Mouse (Mus musculus) 3134 (cell line): ENCODE measurements around the gene Fam83d.

Experiments used
- DNase-seq: peaks from one replicate; pipeline ENCODE4 v3.0.0-alpha.2; 2011; ENCODE audit warnings: low spot score; ENCODE audit not compliant: insufficient read length; ENCODE audit errors: extremely low read depth

Gene Fam83d

DNA sequence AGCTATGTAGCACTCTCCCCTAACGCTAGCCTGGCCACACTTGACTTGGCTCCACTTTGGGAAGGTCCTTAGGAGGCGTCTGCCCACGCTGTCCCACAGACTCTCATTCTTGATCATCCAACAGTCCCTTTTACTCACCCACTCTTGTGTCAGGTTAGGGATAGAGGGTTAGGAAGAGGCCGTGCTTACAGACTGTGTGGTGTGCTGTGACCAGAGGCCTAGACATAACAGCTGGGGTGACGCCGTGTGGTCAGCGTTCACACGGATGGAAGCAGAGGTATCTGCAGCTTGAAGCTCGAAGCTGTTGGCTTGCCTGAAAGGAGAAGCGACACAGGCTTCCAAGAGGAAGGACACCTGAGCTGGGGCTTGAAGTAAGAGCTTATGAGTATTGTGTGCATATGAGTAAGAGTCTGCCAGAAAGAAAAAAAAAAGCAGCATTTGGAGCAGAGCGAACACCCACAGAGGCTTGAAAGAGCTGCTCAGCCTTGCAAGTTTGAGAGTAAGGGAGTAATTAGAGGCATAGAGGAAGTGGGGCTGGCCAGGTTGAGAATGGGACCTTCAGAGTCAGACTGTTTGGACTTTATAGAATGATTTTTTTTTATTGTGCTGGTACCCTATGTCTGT lies 24.3 kb upstream of the Fam83d start:
- DNase-seq = no peak

DNA sequence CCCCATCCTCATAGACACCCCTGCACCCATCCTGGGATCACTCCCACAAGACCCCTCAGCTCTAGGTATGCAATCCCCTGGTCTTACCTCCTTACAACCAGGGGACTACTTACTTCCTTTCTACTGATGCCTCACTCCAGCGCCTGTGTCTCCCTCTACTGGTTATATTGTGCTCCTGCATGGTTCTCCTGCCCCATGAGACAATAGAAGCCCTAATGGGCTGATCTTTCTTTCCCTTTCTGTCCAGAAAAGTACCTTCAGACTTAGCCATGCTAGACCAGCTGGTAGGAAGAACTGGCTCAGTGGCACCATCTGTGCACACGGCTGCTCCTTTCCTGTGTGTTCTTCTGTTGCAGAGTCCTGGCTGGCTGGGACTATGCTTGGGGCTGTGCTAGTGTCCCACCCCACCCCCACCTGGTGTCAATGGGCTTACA lies 22.8 kb upstream of the Fam83d start:
- DNase-seq = no peak

DNA sequence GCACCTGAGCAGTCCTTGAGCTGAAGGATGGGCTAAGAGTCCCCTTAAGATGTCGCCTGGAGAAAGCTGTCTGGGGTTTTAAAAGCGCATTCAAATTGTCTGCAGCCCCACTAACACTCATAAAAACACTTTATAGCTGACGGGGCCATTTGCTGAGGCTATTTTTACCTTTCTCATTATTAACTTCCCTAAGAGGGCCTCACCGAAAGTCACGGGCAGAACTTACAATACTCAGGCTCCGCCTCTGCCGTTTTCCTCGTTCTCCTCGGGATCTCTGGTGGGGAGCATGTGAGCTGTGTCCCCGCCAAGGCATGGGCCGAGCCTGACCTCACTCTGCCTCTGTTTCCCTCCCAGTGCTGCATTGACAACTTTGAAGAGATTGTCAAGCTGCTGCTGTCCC lies 21.7 kb upstream of the Fam83d start:
- no peak for DNase-seq

DNA sequence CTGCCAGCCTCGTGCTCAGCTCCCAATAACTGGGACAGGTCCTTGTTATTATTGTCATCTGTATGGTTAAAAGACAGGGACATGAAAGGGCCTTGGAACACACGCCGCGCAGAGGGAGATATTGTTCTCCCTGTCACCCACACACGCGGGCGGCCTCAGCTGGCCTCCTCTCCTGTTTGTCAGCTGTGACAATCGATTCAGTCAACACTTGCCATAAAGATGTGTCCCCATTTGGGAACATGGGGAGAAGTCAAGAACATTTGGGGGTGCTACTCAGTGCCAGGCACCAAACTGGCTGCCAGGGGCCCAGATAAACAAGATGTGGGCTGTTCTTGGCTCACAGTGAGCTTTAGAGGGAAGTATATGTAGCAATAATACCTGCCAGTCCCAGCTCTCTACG lies 18.5 kb upstream of the Fam83d start:
- no peak for DNase-seq

DNA sequence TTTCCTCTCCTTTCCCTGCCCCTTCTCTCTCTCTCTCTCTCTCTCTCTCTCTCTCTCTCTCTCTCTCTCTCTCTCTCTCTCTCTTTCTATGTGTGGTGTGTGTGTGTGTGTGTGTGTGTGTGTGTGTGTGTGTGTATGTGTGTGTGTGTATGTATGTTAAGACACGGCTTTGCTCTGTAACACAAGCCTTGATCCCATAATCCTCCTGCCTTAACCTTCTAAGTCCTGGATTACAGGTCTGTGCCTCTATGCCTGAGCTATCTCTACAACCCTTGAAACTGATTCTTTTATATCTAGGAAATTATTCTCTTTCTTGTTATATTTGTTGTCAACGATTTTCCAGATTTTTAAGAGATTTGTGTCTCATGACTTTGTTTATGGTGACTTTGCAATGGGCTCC lies 7.7 kb upstream of the Fam83d start:
- no peak for DNase-seq

DNA sequence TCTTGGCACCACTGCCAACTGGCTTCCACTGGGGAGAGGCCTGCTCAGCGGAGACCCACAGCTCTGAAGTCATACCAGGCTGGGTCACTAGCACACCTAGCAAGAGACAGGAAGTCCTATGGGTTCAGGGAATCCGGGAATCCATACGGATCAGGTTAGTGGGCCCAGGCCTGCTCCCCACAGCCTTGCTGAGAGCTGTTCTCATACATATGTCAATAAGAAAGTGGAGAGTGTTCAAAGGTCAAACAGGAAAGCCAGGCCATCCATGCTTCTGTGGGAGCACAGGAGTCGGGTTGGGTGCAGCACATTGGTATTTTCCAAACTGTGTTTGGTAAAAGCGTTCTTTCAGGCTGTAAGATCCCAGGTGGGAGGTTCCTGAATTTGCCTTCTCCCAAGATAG lies 5.6 kb upstream of the Fam83d start:
- DNase-seq = no peak

DNA sequence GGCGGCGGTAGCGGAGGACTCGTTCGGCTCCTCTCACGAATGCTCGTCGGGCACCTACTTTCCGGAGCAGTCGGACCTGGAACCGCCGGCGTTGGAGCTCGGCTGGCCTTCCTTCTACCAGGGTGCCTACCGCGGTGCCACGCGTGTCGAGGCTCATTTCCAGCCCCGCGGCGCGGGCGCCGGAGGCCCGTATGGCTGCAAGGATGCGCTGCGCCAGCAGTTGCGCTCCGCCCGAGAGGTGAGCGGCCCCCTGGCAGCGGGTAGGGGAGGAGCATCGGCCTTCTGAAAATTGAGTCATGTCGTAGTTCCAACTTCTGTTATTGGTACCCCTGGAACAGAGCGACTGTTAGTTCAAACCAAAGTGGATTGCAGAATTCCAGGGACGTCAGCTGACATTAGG lies 457 bp downstream of the Fam83d start:
- DNase-seq = peak; percentile 85

DNA sequence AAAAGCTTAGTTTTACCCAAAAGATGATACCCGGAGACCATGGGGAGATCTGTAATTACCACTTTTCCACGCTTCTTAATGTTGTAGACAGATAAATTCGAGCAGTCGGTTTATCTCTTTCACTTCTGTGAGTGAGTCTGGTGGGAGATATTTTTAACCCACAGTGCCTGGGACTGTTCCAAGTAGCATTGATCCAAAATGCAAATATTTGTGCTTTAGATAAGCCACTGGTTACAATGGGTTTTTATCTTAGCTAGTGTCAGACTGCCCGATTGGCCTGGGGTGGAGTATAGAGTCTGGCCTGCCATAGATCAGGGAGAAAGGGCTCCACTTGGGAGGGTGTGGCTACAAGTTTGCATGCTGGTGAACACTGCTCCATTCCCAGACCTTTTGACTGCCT lies 878 bp downstream of the Fam83d start:
- no peak for DNase-seq

DNA sequence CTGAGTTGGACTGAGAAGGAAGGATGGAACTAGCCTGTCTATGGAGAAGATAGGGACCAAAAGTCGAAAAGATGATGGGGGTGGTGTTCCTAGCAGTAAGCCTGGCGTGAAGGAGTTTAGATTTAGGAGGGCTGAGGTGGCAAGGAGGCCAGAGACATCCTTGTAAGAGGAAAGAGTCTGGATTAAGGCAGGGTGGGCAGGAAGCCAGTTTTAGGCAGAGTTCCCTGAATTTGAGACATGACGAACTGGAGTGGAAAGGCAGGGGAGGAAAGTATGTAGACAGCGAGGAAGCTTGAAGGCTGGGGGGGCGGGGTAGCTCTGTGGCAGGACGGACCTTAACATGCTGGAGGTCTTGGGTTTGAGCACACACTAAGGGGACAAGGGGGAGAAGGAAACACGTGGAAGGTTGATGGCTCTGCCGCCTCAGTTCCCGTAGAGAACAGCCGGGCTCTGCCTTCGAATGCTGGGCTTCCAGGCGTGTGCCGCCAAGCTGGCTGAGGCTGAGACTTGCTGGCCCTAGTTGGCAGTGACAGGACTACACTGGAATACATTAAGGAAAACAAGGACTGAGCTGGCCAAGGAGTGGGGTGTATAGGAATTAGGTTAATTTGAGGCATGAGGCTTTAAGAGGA lies 2.3 kb downstream of the Fam83d start:
- DNase-seq = peak; percentile 52

DNA sequence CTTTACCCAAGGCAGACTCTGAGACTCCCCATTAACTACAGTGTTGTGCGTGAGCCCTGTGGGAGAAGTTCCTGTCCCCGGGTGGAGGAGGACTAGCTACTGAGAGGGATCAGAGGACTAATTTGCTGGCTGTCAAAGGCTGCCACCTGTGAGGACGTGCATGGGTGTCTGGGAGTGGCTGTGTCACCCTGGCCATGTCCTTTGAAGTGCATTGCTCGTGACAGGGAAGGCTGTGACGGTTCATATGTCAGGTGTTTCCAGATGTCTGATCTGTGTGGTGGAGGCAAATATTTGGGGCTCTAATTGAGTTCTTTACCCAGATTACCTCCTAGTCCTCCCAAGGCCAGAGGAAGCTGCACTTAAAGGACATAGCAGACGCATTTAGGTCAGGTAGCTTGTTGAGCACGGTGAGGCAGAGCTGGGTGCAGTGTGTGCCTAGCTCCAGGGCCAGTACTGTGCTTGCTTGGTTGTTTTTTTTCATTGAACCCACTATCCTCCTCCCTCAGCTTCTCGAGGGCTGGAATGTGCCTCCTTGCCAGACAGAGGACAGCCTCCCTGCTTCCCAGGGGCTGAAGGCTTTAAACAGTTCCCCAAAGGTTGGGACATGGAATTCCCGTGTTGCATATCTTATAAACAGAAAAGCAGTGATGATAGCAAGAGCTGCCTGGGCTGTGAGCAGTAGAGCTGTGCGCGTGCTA lies 3.3 kb downstream of the Fam83d start:
- no peak for DNase-seq

DNA sequence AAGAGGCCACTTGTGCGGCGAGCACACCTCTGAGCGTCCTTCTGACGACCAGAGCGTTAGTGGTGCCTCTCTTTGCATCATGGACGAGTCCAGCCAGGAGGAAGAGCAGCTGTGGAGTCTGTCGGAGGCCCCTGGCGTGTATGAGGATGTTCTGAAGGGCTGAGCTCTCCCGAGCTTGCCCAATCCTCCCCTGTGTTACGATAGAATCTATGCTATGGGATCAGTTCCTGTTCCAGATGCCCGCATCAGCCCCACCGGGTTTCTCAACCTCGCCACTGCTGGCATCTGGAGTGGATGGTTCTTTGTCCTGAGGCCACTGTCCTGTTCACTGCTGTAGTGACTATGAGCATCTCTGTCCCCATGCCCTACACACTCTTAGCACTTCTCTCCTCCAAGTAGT lies 4.9 kb downstream of the Fam83d start:
- no peak for DNase-seq

DNA sequence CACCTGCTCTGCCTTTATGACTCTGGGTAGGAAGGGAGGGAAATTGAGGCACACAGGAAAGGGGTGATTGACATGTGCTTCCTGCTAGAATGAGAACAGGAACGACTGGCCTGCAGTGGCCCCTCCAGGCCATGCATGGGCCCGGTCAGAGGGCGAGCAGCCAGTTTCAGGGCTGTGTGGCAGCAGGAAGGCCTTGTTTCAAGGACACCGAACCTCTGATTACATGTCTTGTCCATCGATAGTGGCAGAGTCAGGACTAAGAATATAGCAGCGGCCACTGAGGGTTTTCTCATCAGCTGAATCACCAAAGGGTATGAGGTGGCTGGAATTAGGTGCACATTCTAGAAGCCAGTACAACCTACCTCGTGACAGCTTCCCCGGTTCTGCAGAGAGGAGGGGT lies 7.0 kb downstream of the Fam83d start:
- DNase-seq = no peak

DNA sequence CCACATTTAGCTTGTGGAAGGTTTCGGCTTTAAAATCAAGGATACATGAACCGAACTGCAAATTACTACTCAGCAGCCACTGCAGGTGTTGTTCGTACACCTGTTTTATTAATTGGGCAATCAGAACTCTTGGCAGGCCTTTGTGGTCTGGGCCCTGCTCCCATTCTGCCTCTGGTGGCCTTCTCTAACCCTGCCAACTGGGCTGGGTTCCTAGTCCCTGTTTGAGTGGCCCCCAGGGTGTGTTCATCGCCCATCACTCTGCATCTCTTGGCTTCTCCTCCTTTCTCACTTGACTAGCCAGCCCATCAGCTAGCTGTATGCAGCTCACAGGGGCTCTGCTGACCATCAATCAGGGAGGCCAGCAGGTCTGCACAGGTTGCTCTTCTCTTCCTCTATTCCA lies 8.8 kb downstream of the Fam83d start:
- no peak for DNase-seq

DNA sequence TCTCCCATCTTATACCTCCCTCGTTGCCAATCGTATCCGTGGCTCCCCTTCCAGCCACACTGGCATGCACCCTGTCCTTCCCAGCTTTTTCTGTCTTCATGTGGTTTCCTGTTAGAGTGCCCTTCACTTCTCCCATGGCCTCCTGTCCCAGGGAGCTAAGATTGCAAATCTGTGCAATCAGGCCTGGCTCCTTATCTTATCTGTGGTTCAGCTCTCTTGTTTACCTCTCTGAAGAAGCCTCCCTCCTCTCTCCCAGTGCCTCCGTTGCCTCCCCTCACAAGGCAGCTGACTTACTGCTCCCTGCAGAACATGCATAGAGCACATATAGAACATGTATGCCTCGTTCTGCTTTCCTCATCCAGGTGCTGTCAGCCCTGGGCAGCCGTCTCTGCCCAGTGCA lies 9.6 kb downstream of the Fam83d start:
- DNase-seq = no peak

DNA sequence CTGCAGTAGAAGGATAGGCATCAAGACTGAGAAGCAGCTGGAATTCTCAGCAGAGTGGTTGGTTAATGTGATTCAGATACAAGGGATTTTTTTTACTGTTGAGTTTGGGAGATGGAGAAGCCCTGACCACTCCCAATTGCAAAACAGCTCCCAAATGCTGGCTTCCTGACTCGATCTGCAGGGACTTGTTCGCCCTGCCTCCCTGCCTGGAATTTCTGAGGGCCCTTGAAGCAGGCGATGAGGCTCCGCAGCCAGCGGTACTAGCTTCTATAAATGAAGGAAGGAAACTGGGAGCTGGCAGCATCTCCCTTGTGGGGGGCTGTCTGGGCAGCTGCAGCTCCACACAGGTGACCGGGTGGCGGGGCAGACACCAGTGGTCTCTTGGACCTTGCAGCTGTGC lies 10.5 kb downstream of the Fam83d start:
- no peak for DNase-seq

DNA sequence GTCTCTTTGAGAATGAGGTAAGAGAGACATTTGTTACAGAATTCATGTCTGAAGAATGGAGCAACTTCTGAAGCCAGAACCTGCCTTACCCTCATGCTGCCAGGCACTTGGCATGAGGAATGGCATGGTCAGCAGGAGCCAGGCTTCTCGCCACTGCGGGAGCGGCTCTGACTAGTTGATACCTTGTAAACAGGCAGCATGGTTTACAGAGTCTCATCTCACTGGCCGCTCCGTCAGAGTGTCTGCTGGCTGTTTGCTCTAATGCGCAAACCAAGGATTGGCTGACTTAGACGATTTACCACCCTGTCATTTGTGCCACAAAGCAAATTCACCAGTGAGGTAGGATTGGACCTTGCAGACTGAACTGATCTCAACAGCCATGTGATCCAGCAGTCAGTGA lies 13.2 kb downstream of the Fam83d start:
- DNase-seq = no peak

DNA sequence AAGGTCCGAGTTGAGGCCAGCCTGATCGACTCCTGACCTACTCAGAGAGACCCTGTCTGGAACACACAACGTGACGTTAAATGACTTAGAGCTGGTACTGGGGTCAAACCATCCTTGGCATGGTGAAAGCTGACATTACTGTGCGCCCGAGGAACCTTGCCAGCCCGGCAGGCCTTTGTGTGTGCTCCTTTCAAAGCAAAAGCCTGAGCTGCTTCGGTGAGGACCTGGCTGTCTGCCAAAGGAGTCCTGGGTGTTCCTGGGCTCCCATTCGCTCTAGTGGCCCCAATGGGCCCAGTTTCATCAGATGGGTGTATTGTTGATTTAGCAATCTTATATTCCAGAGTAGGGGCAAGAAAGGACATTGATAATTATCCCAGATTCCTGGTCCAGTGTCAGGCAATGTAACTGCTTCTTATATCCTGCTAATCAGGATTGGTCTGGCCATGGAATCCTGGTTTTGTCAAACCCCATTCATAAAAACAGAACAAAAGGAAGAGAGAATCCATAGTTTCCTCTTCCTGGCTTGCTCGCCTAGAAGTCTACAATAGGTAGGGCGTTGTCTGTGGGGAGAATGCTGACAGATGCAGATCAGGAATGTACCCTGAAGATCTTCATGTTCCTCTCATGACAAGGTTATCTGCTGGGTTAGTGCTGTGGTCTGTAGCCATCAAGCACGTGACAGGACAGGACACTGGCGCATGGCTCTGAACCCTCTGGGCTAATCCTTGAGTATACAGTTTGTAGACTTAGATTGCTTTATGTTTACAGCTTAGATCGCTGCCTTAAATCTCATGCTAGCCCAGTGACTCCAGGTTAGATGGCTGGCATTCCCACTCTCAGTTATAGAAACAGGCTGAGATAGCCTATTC lies 19.3 kb downstream of the Fam83d start:
- no peak for DNase-seq

DNA sequence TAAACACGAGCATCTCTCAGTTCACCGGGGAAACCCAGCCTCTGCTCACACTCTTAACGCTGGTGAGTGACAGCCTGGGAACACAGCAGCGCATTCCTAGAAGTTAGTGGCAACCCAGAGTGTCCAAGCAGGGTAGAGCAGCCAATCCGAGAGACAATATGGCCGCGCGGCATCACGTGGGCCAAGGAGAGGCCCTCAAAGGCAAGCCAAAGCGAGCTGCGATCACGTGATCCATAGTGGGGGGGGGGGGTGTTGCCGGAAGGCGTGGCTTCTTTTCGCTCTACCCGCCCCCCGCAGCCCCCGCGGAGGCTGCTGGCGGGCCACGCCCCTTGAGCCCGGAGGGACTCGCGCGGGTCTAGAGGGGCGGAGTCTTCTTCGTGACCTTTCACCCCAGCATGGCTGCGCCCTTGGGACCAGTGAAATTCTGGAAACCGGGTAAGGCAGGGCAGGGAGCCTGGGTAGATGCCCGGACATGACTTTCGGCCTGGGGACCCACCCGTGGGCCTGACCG lies 26.7 kb downstream of the Fam83d start, which contains the start of gene Dhx35:
Dhx35 (plus strand) TSS at position 314 of the 511 bp plus-strand sequence.
- peak; percentile 95 for DNase-seq

DNA sequence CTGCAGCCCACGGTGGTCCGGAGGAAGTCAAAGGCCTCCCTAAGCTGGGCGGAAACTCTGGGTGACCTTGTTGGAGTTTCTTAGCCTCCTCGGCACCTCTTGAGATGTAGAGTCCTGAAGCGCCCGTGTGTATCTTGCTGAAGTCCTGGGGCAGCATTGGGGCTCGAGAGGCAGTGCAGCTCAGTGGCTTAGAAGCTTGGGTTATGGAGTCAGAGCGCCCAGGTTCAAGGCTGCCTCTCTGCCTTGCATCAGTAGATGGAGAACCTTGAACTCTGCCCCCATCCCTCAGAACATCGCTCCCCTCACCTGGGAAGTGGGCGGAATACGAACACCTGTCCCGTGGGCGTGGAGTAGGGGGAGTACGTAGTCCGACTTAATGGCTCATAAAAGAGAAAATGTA lies 27.1 kb downstream of the Fam83d start:
- DNase-seq = no peak

DNA sequence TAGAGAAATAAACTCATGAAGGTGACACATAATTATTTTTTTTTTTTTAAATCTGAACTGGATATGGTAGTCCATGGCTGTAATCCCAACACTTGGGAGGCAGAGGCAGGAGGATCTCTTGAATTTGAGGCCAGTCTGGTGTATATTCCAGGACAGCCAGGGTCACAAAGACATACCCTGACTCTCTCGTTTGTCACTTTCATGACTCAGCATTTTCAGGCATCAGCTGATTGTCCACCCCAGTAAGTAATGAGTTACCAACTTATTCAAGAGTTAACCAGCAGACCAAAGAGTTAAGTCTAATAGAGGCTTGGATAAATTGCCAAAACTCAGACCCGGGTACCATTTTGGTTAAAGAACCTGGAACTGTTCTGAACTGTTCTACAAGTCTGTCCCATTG lies 28.0 kb downstream of the Fam83d start:
- no peak for DNase-seq

DNA sequence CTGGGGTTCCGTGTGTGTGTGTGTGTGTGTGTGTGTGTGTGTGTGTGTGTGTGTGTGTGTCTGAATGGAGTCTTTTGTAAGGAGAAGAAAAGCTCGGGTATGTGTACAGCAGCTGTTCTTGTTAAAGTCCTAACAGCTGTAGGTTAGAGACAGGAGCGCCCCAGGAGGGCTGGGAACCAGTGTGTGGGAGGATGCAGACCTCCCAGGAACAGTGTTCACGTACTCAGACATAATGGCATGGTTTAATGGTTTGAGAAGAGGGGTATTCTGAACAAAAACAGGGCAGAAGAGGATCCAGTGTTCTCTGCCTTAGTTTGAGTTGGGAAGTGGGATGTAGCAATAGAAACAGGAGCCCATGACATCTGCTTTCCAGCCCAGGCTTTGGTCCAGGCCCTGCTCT lies 31.4 kb downstream of the Fam83d start:
- DNase-seq = no peak
